Mouse (Mus musculus): Measurements from ENCODE around the gene Atl2.

The Atl2 gene

DNA sequence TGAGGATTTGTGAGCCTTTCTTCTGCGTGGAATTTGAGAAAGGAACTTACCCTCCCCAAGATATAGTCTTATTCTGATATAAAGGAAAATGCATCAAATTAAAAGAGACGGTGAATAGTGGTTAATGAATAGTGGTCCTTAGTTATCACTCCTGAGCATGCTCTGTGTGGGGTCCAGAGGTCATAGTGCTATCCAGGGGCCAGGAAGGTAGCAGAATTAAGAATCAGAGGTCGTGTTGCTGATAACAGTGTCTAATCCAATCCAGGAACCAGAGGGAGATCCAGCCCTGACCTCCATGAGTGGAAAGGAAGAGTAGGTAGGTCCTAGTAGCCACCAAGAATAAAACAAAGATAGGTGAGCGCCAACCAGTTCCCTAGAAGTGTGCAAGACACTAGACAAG lies 11.8 kb upstream of the Atl2 start:
- CTCF ChIA-PET = interaction anchor here in 1 of 4 experiments (1.1 kb wide), 1 partner anchor 11 kb away, joined by 3 read pairs; no protein-coding TSS in a partner anchor
- POLR2A ChIA-PET = interaction anchor here (0.9 to 1.5 kb wide), 5 partner anchors 12 to 13 kb away, joined by 3 to 5 read pairs (median 3); partner anchors contain the start of gene Atl2 (in 2 of the 4)

DNA sequence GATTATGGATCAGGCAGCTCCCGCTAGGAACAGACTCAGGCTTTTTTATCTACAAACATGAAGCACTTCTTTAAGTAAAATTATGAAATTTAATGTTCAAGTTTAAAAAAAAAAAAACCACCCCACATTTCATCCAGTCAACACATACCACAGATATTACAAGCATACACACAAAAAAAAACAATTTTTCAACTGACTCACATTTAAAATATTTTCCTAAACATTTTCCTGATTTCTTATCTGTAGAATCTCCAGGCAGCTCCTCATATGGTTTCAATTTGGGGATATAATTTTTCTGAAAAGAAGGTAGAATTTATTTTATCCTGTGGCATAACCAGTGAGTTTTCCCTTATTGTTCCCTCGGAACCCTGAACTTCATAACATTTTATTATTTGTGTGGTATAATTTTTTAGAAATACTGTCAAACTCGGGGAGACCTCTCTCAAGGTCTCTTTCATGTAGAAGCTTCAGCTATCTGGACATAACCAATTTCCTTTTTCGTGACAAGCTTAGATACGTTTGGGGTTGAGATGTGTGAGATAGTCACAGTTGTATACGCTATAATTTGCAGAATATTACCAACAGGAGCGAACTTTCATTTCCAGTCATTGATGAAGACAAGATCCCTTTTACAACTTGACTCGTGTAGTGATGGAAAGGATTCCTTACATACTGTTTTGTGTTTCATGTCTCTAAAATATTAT lies 11.0 kb upstream of the Atl2 start:
- ChIA-PET POLR2A (interaction anchor here in 2 of 4 experiments (0.5 to 1.0 kb wide), 2 partner anchors 13 to 445 kb away, joined by 3 read pairs; no protein-coding TSS in a partner anchor), CTCF (no interaction called here)

DNA sequence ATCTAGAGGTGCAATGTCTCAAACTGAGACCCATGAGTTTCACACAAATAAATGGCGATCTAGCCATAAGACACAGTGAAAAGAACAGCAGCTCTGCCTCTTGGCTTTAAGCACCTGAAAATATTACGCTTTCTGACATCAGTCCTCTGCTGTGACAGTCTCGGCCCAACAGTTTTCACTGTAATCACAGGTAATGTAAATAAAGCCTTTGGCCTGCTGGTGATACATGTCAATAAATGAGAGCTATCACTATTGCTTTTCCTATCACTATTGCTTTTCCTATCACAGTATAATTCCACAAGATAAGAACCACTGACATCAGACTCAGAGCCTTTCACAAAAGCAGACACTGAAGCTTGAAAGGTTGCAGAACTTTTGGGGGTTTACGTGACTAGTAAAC lies 8.7 kb upstream of the Atl2 start:
- ChIA-PET CTCF (no interaction called here), POLR2A (interaction anchor here in 1 of 4 experiments (0.9 to 1.3 kb wide), 2 partner anchors 12 to 14 kb away, joined by 3 read pairs; no protein-coding TSS in a partner anchor)

DNA sequence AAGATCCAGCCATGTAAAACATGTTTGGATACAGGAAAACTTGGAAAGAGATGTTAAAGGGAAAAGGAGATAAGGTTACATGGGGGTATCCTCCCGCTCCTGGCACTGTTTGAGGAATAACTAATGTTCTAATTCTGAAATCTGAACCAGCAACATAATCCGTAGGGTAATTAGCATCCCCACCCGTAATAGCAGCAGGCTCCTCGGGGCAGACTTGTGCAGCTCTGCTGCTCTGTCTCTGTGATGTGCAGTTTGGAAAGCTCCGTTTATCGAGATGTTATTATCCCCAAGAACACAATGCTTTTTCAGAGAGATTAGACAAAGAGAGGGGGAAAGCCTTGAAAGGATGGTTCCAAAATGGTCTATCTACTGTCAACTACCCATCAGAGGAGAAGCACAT lies 5.3 kb upstream of the Atl2 start:
- ChIA-PET CTCF (no interaction called here), POLR2A (interaction anchor here in 2 of 4 experiments (0.5 to 1.9 kb wide), 3 partner anchors 9 to 306 kb away, joined by 3 to 5 read pairs (median 5); partner anchors contain the start of genes Srsf7 (in 1 of the 2) and Ttc39d (in 1 of the 2))

DNA sequence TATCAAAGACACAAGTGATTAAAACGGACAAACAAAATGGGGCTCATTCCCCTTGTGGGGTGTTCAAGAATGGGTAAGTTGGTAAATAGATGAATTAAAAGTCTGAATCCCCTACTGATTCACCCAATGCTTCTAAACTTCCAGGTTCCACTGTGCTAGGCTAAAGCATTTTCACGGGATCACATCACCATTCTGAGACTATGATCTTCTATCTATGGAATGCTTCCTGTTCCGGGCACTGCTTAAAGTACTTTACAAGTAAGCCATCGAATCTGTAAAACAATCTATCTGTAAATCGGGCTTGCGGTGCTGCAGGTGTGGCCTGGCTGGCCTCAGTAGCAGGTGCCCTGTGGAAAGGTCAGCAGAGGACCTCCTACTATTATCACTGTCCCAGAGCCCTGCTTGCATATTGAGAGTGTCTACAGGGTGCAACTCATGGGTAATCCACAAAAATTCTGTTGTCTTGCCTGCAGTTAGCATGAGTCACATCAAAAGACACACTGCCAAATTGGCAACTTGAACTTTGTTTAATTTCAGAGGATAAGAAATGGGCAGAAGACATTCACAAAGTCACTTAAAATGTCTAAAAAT lies 2.3 kb upstream of the Atl2 start:
- POLR2A ChIA-PET = no interaction called here
- CTCF ChIA-PET = no interaction called here

DNA sequence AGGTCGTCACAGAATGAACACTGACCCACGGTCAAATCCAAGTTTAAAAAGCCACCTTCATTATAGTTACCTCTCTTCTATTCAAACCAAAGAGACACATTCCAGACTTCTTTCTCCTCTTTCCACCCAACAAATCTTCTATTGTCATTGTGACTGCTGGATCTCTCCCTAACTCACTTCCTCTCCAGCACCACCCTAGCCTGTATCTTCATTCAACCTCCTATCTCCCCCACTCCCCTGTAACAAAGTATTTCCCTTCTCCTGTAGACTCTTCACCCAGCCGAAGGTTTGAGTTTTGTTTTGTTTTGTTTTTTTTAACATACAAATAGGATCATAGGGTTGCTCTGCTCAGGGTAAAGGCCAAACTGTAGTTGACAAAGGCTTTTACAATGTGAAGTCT lies 1.7 kb upstream of the Atl2 start:
- ChIA-PET CTCF (no interaction called here), POLR2A (interaction anchor here in 1 of 4 experiments (2.0 kb wide), 1 partner anchor 22 kb away, joined by 13 read pairs; no protein-coding TSS in a partner anchor)

DNA sequence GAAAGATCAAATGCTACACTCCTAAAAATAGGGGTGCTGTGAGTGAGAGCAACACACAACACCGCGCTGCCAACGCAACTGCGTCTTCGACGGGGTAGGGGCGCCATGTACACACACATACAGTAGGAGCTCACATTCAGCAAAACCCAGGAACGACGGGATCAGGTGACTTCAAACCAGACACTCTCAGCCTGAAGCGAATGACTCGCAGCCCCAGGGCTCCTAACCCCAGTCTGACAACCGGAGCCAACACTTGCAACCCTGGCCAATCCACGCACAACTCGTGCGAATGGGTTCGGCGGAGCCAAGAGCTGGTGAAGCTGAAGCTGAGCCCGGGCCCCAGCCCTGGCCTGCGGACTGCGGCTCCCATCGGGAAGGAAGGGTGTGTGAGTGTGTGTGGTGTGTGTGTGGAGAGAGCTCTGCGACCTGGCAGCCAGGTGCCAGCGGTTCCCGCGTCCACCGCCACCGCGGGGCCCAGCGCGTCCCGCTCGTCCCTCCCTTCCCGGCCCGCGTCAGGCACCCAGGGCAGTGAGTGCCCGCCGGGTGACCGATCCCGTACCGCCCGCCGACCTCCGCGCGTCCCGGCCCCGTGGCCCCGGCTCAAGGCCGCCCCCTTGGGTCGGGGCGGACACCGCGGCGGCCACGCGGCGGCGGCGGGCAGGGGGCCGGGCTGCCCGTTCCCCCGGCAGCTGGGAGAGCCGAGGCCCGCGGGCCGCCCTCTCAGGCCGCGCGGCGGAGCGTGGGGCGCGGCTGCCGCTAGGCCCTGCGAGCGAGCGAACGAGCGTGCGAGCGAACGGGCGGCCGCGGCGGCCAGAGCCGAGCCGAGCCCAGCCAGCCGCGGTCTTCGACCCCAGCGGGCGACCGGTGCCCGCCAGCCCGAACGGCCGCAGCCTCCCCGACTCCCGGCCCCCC lies 696 bp downstream of the Atl2 start:
- ChIA-PET POLR2A (interaction anchor here (0.6 to 2.5 kb wide), 47 partner anchors 11 to 1132 kb away, joined by 3 to 32 read pairs (median 4); partner anchors contain the start of genes Srsf7 (in 2 of the 4), Ttc39d (in 2 of the 4) and Cyp1b1 (in 1 of the 4)), CTCF (interaction anchor here in 3 of 4 experiments (0.6 to 2.0 kb wide), 6 partner anchors 25 to 273 kb away, joined by 3 to 7 read pairs (median 3); no protein-coding TSS in a partner anchor)

DNA sequence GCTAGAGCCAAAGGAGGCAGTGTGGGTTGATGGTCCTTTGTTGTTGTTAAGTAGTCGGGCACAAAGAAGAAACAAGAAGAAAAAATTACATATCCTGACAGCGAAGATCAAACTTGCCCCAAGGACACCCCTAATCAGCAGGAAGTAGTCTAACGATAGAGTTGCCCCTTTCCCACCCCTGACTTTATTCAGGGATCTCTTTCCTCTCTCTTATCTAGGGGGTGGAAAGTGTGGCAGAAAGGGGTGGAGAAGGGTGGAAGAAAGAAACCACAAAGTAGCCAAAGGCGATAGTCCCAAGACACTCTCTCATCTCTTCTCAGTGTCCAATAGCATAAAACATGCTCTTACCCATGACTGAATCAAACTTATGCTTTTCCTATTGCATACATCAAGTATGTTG lies 1.9 kb downstream of the Atl2 start:
- POLR2A ChIA-PET = interaction anchor here in 2 of 4 experiments (1.0 to 2.5 kb wide), 6 partner anchors 9 to 275 kb away, joined by 3 to 32 read pairs (median 4); no protein-coding TSS in a partner anchor
- CTCF ChIA-PET = interaction anchor here in 1 of 4 experiments (2.0 kb wide), 1 partner anchor 110 kb away, joined by 7 read pairs; no protein-coding TSS in a partner anchor

DNA sequence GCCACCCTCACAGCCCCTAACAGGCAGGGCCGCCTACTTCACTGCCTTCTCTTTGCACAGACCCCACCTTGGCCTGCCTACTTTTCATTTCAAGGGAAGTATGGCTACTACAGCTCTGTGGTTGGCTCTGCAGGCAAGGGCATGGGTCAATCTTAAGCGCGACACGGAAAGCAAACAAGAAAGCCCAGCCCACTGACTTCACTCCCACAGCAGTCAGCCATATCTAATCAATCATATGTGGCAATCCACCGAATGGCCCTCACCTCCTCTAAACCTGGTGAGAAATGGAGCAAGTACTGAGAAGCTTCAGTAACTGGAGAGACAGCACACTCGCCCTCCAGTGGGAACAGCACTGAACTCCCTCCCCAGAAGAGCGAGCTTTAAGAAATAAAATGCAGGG lies 4.0 kb downstream of the Atl2 start:
- CTCF ChIA-PET = interaction anchor here in 2 of 4 experiments (0.9 to 1.4 kb wide), 3 partner anchors 112 to 288 kb away, joined by 3 read pairs; no protein-coding TSS in a partner anchor
- POLR2A ChIA-PET = interaction anchor here in 2 of 4 experiments (0.6 to 2.6 kb wide), 6 partner anchors 10 to 315 kb away, joined by 3 to 17 read pairs (median 3); partner anchors contain the start of genes Srsf7 (in 1 of the 2) and Ttc39d (in 1 of the 2)

DNA sequence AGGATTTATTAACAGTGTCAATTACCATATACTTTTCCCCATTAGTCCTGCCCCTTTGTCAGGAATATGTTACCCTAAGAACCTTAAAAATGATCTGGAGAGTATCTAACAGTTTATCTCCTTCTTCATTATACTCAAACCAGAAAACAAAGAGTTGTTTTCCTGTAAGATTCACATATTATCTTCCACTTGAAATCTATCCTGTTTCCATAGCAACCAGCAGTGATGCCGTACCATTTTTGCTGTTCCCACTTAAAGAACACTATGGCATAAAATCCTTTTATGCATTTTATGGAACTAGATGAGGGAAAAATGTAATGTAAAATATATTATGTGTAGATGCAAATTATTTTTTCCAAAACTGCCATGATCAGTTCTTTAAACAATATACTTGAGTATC lies 8.0 kb downstream of the Atl2 start:
- ChIA-PET POLR2A (no interaction called here), CTCF (no interaction called here)

DNA sequence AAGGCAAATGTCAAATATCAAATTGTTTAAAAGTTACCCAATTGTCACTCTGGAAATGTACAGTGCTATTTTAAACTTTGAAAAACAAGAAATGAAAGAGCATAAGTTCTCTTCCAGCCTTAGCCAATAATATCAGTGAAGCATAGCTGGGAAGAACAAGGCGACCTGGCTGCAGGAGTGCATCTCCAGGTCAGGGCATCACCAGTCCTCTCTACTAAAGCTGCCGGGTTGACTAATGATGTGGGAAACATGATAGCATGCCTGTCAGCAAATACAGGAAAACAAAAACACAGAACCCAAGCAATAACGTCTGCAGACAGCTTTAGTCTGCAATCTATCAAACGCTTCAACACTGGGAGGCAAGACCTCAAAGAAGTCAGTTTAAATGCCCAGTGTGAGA lies 12.7 kb downstream of the Atl2 start:
- ChIA-PET CTCF (no interaction called here), POLR2A (interaction anchor here in 2 of 4 experiments (0.7 to 5.5 kb wide), 6 partner anchors 9 to 134 kb away, joined by 3 to 32 read pairs (median 4); partner anchors contain the start of gene Atl2 (in 1 of the 2))

DNA sequence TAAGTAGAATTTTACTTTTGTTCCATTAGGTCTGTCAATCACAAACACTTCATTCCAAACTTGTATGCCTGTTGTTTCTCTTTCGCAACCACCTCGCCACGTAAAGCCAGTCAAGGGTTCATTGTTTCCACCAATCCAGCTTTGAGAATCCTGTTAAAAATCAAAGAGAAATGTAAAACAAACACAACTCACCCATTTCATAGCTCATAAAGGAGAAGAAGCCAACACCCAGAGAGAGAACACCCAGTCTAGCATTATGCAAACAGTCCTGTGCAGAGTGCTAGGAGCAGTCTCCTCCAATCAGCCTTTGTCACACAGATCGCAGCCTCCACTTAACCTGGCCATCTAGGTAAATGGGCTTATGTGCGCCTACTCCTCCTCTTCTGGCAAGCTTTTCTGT lies 30.9 kb downstream of the Atl2 start:
- POLR2A ChIA-PET = interaction anchor here in 2 of 4 experiments (0.6 to 1.3 kb wide), 2 partner anchors 9 to 25 kb away, joined by 3 to 4 read pairs; no protein-coding TSS in a partner anchor
- CTCF ChIA-PET = interaction anchor here in 1 of 4 experiments (0.5 kb wide), 1 partner anchor 15 kb away, joined by 3 read pairs; no protein-coding TSS in a partner anchor

DNA sequence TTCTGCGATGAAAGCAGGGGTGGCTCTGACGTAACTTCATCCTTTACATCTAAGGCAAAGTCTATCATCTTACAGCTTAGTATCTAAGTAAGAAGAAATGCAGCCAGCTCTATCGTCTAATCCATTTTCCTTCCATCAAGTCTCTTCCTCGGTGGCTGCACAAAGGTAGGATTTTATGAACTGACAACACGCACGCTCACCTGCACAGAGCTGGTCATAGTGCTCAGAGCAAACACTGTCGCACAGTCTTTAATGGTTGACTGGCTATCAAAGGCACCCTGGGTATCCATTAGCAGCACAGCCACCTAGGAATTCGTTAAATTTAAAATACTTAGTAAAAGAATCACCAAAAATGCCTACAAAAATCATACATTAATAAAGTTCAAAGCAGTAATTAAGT lies 31.4 kb downstream of the Atl2 start:
- ChIA-PET POLR2A (interaction anchor here in 2 of 4 experiments (0.6 to 1.0 kb wide), 2 partner anchors 9 to 28 kb away, joined by 3 read pairs; no protein-coding TSS in a partner anchor), CTCF (no interaction called here)

DNA sequence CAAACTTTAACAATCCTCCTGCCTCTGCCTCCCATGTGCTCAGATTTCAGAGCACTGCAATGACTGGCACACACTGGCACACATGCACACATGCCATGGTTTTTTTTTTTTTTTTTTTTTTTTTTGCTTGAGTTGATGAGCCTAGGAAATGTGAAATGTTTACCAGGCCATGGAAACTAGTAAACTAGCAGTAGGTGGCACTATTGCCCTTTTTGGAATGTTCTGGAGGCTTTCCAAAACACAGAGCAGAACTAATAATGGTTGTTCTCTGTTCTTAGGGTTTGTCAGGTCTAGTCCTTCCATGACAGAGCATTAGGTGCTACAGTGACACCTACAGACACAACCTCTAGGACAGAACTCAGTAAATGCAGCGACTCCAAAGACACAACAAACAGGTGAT lies 33.9 kb downstream of the Atl2 start:
- CTCF ChIA-PET = interaction anchor here in 2 of 4 experiments (0.6 to 1.3 kb wide), 3 partner anchors 60 to 201 kb away, joined by 3 to 5 read pairs (median 5); no protein-coding TSS in a partner anchor
- POLR2A ChIA-PET = interaction anchor here in 1 of 4 experiments (0.9 to 1.1 kb wide), 2 partner anchors 9 to 24 kb away, joined by 3 to 4 read pairs; no protein-coding TSS in a partner anchor

DNA sequence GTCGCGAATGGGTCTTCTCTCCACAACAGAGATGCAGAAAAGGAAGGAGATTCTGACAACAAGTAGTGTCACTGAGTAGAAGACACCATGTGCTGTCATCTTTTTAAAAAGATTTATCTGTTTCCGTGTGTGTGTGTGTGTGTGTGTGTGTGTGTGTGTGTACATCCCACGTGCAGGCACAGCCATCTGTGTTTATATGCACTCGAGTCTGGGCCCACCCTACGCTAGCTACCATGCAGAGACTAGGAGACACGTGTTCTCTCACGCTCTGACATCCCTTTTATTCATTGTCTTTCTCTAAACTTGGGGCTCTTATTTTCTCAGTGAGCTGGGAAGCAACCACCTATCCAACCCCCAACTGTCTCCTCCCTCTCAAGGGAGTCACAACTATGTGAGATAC lies 40.4 kb downstream of the Atl2 start:
- POLR2A ChIA-PET = interaction anchor here in 3 of 4 experiments (0.7 to 1.0 kb wide), 4 partner anchors 9 to 19 kb away, joined by 3 read pairs; no protein-coding TSS in a partner anchor
- CTCF ChIA-PET = no interaction called here

DNA sequence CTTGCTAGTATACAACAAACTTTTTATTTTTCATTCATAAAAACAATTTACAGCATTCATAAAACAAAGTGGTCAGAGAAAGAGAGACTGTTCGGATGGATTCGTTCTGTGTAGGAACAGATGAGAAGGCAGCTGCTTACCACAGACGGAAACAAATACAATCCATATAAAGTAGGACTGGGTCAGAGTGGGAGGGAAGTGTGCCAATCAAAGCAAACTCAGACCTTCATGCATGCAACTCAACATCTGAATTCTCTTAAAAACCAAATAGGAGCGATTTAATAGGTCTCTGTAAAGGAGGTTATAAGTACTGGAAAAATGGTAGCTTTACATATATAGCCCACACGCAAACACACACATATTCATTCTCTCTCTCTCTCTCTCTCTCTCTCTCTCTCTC lies 47.5 kb downstream of the Atl2 start:
- POLR2A ChIA-PET = interaction anchor here in 2 of 4 experiments (0.5 to 0.6 kb wide), 2 partner anchors 208 to 328 kb away, joined by 4 to 5 read pairs; no protein-coding TSS in a partner anchor
- CTCF ChIA-PET = interaction anchor here in 2 of 4 experiments (0.6 kb wide), 2 partner anchors 127 to 156 kb away, joined by 4 read pairs; no protein-coding TSS in a partner anchor

DNA sequence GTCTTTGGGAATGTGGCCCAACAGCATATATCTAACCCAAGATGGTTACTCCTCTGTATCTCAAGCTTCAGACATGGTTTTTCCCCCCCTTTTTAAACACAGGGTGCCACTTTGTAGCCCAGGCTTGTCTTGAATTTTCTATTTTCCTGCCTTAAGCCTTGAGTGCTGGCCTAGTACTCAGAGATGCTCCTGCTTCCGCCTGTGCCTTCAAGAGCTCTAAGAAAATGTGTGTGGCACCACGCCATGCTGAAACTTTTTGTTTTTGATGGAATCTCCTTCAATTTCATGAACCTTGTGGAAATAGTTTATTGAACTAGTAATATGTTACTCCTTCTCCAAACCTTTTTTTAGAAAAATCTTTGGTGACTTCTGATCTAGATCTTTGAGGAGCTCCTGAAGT lies 49.7 kb downstream of the Atl2 start:
- POLR2A ChIA-PET = interaction anchor here in 2 of 4 experiments (0.7 to 1.1 kb wide), 2 partner anchors 80 to 361 kb away, joined by 3 read pairs; partner anchors contain the start of genes Srsf7 (in 1 of the 2) and Ttc39d (in 1 of the 2)
- CTCF ChIA-PET = no interaction called here

DNA sequence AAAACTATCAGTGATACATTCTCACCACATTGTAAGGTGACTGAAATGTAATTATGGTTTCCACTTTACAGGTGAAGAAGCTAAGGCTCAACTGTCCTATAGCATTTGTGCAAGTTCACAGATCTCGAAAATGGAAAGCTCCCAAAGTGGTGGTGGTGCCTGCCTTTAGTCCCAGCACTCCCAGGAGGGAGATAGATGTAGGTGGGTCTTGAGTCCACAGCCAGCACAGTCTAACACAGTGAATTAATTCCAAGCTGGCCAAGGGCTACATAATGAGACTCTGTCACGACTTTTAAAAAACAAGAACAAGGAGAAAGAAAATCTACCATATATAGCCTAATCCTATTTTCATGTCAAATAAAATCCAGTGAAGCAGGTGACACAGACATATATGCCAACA lies 50.2 kb downstream of the Atl2 start:
- CTCF ChIA-PET = no interaction called here

More for the DNA sequence above, 50.2 kb downstream of the Atl2 start:
- POLR2A ChIA-PET = interaction anchor here in 1 of 4 experiments (1.1 kb wide), 1 partner anchor 362 kb away, joined by 3 read pairs; the partner anchor contains the start of genes Srsf7 and Ttc39d

Data from embryonic stem cell, embryonic (primary cell).